Mouse (Mus musculus) heart, postnatal 14 days (tissue): ENCODE results near the gene Rag1. TPM values are rescaled to one million over a fixed set of nuclear protein-coding genes. Genes with fewer than 3 reads are reported as not detected.

Source experiments
- DNase-seq, 2 experiments: peaks; one replicate each; pipeline ENCODE4 v3.0.0; 2021 to 2022
- intact Hi-C: fragments of 180-260 bp; cut with DNase I; formaldehyde crosslinking; loops from one replicate; pipeline ENCODE4 v1.15.1; 2025
- total RNA-seq, 2 experiments: library from RNA; stranded (reverse); gene quantifications; 2 replicates each; pipeline ENCODE4 v1.2.3; 2021

The Rag1 gene
- total RNA-seq, 2 experiments from 2014 or later, result 1.1 to 29.2 TPM

- intact Hi-C loops, result no loop called here
These were observed 3.5 kb downstream of the Rag1 start for GRCm38 (mm10) chr2:101645841-101646240.

GRCm38 (mm10) chr2:101639840-101640350 is 9.4 kb downstream of the Rag1 start:
- DNase-seq, result no peak
- intact Hi-C loops, result no loop called here

More at GRCm38 (mm10) chr2:101645841-101646240, 3.5 kb downstream of the Rag1 start:
- no peak for DNase-seq

- no peak for DNase-seq
- intact Hi-C loops, result no loop called here
These were observed 10.1 kb downstream of the Rag1 start for GRCm38 (mm10) chr2:101638979-101639839.

- intact Hi-C loops, result no loop called here
- peak; percentile 65 to 80 for DNase-seq
These were observed 20.7 kb downstream of the Rag1 start for GRCm38 (mm10) chr2:101628297-101629236.

GRCm38 (mm10) chr2:101627227-101627626 is 22.1 kb downstream of the Rag1 start:
- DNase-seq, result no peak
- intact Hi-C loops, result no loop called here

- intact Hi-C loops, result no loop called here
These were observed 24.8 kb downstream of the Rag1 start, which contains the start of gene Rag2 for GRCm38 (mm10) chr2:101624526-101624925. Gene Rag2 (plus strand): TSS chr2:101624718.

GRCm38 (mm10) chr2:101624011-101624410 is 25.3 kb downstream of the Rag1 start:
- no peak for DNase-seq
- intact Hi-C loops, result no loop called here

More at GRCm38 (mm10) chr2:101624526-101624925, 24.8 kb downstream of the Rag1 start, which contains the start of gene Rag2:
- DNase-seq, result no peak

- intact Hi-C loops, result no loop called here
- DNase-seq, result no peak
These were observed 26.3 kb downstream of the Rag1 start for GRCm38 (mm10) chr2:101623042-101623441.

- DNase-seq, result no peak
- intact Hi-C loops, result no loop called here
These were observed 27.7 kb downstream of the Rag1 start for GRCm38 (mm10) chr2:101621611-101622010.

GRCm38 (mm10) chr2:101620899-101621298 is 28.4 kb downstream of the Rag1 start:
- intact Hi-C loops, result no loop called here
- DNase-seq, result no peak

GRCm38 (mm10) chr2:101618373-101618772 is 30.9 kb downstream of the Rag1 start:
- DNase-seq, result no peak
- intact Hi-C loops, result no loop called here

GRCm38 (mm10) chr2:101615464-101616305 is 33.6 kb downstream of the Rag1 start:
- no peak for DNase-seq
- intact Hi-C loops, result no loop called here

GRCm38 (mm10) chr2:101610861-101611260 is 38.4 kb downstream of the Rag1 start:
- DNase-seq, result no peak
- intact Hi-C loops, result no loop called here

- no peak for DNase-seq
- intact Hi-C loops, result no loop called here
These were observed 40.9 kb downstream of the Rag1 start for GRCm38 (mm10) chr2:101608232-101608894.

- intact Hi-C loops, result no loop called here
These were observed 46.2 kb downstream of the Rag1 start for GRCm38 (mm10) chr2:101603099-101603498.

GRCm38 (mm10) chr2:101600703-101601102 is 48.6 kb downstream of the Rag1 start:
- DNase-seq, result peak; percentile 53 to 63
- intact Hi-C loops, result no loop called here

More at GRCm38 (mm10) chr2:101603099-101603498, 46.2 kb downstream of the Rag1 start:
- no peak for DNase-seq

GRCm38 (mm10) chr2:101598190-101599181 is 50.8 kb downstream of the Rag1 start:
- intact Hi-C loops, result loop anchor here (2.0 kb wide), 1 partner anchor 54 kb away; no protein-coding TSS in a partner anchor
- DNase-seq, result peak in 1 of 2 experiments; percentile 9

- DNase-seq, result no peak
- intact Hi-C loops, result no loop called here
These were observed 52.1 kb downstream of the Rag1 start for GRCm38 (mm10) chr2:101597186-101597585.
